ENCODE assay signal across 15 mouse cellular contexts in genomic region chr17:8986551-8986950, GRCm38 (mm10). TPM values are rescaled to one million over a fixed set of nuclear protein-coding genes. Genes with fewer than 3 reads are reported as not detected.
DNase-seq lines count a peak whose midpoint lies in the region; ATAC-seq and TF ChIP-seq lines count a peak whose summit lies in the region.
"Had no signal": no experiment of that assay in that cellular context is flagged by ENCODE, and none has a peak within 500 bp of the region (broad histone marks: within the 10 kb centered on the region; RNA-seq: fewer than 3 reads in every experiment).

No protein-coding gene starts in this region.

- H3K36me3 ChIP-seq in embryonic facial prominence, embryonic 14.5 days (ENCODE audit: control insufficient read depth, insufficient read depth, low read length): no peaks in the 10 kb centered on the region
- 0 out of 2 replicates have a peak, but pooled peaks cover 3% of the 10 kb centered on the region for H3K36me3 ChIP-seq in embryonic facial prominence, embryonic 10.5 days (replicated peaks)
- peaks cover 5% of the 10 kb centered on the region for H3K36me3 ChIP-seq in testis, adult 2 months (ENCODE audit: control insufficient read depth, insufficient read depth, low read length)
- H3K36me3 ChIP-seq in heart, adult 2 months (ENCODE audit: control insufficient read depth, insufficient read depth, low read length): no peaks in the 10 kb centered on the region
- H3K36me3 ChIP-seq: G1E had no signal

- peaks cover 8% of the 10 kb centered on the region; the same call in 1 of the 2 replicates for H3K4me1 ChIP-seq in embryonic facial prominence, embryonic 14.5 days (ENCODE audit: control insufficient read depth, insufficient read depth, low read length)
- peaks cover 10% of the 10 kb centered on the region for H3K4me1 ChIP-seq in embryonic facial prominence, embryonic 10.5 days
- peaks cover 8% of the 10 kb centered on the region for H3K4me1 ChIP-seq in testis, adult 2 months (ENCODE audit: control insufficient read depth, insufficient read depth, low read length)
- no peaks in the 10 kb centered on the region; the same call in 1 of the 2 replicates for H3K4me1 ChIP-seq in heart, adult 2 months (ENCODE audit: control insufficient read depth, insufficient read depth, low read length)

- no peak overlapping the region for H3K4me3 ChIP-seq in embryonic facial prominence, embryonic 14.5 days (ENCODE audit: low read depth, low read length)
- no peak overlapping the region for H3K4me3 ChIP-seq in embryonic facial prominence, embryonic 10.5 days
- H3K4me3 ChIP-seq in testis, adult 2 months (ENCODE audit: control insufficient read depth, low read depth, low read length): peak overlapping the region; percentile 83
- H3K4me3 ChIP-seq in heart, adult 2 months: no peak overlapping the region

- WGBS in embryonic facial prominence, embryonic 14.5 days: 57% methylated on average over 2 of the region's 2 CpGs
- 83% methylated on average over 2 of the region's 2 CpGs for WGBS in embryonic facial prominence, embryonic 10.5 days
- WGBS in heart, adult 2 months: 49% methylated on average over 2 of the region's 2 CpGs

- no peaks in the 10 kb centered on the region for H3K79me2 ChIP-seq in heart, adult 2 months (replicated peaks; ENCODE audit: control insufficient read depth, insufficient read depth, low read length)

- no peak for TF ChIP-seq CTCF in testis, adult 2 months (IDR thresholded peaks at IDR 0.05; ENCODE audit: control insufficient read depth, insufficient read depth, insufficient replicate concordance, low read depth, low read length)
- TF ChIP-seq CTCF in heart, adult 2 months (IDR thresholded peaks at IDR 0.05): no peak

- no peak overlapping the region for H3K27ac ChIP-seq in embryonic facial prominence, embryonic 14.5 days (replicated peaks; ENCODE audit: low read depth, low read length)
- H3K27ac ChIP-seq in embryonic facial prominence, embryonic 10.5 days (replicated peaks): no peak overlapping the region
- no peak overlapping the region for H3K27ac ChIP-seq in testis, adult 2 months (ENCODE audit: control insufficient read depth, insufficient read depth, low read depth, low read length)
- no peak overlapping the region for H3K27ac ChIP-seq in heart, adult 2 months
- H3K27ac ChIP-seq: kidney, postnatal 0 days had no signal

- no peak for TF ChIP-seq POLR2A in testis, adult 2 months (IDR thresholded peaks at IDR 0.05; ENCODE audit: control insufficient read depth, low read depth, low read length)
- TF ChIP-seq POLR2A in heart, adult 2 months (IDR thresholded peaks at IDR 0.05; ENCODE audit: insufficient read depth, low read depth, low read length): no peak

- TF ChIP-seq EP300 in heart, adult 2 months (IDR thresholded peaks at IDR 0.05; ENCODE audit: insufficient read depth, low read depth, low read length): no peak

- H3K27me3 ChIP-seq in embryonic facial prominence, embryonic 14.5 days (replicated peaks; ENCODE audit: control insufficient read depth, insufficient read depth, low read length): no peaks in the 10 kb centered on the region
- H3K27me3 ChIP-seq in embryonic facial prominence, embryonic 10.5 days (replicated peaks; ENCODE audit: low read depth, poor library complexity, severe bottlenecking): no peaks in the 10 kb centered on the region
- H3K27me3 ChIP-seq in testis, adult 2 months (ENCODE audit: control insufficient read depth, insufficient read depth, low read length): no peaks in the 10 kb centered on the region
- H3K27me3 ChIP-seq in heart, adult 2 months (ENCODE audit: control insufficient read depth, insufficient read depth, low read length): no peaks in the 10 kb centered on the region

- H3K9ac ChIP-seq in embryonic facial prominence, embryonic 14.5 days (ENCODE audit: low read depth, low read length): no peak overlapping the region
- no peak overlapping the region for H3K9ac ChIP-seq in heart, adult 2 months (ENCODE audit: low read depth, low read length)

- H3K4me2 ChIP-seq in embryonic facial prominence, embryonic 14.5 days (ENCODE audit: low read depth, low read length): no peak overlapping the region

- DNase-seq in embryonic facial prominence, embryonic 14.5 days (ENCODE audit: low spot score): peak; percentile 27
- no peak for DNase-seq in embryonic facial prominence, embryonic 10.5 days (ENCODE audit: low spot score)
- no peak for DNase-seq in testis, postnatal 10 days (ENCODE audit: low spot score)
- DNase-seq in left cerebral cortex, postnatal 10 days (ENCODE audit: extremely low spot score in 1 of 2, low spot score in 2 of 2): peak; percentile 34 to 60
- no peak for DNase-seq in heart, adult 2 months
- DNase-seq in spleen, postnatal 4 days (ENCODE audit: low spot score in 2 of 2): no peak
- no peak for DNase-seq in urinary bladder, adult 18-20 months (ENCODE audit: low spot score in 2 of 2)
- DNase-seq: heart, adult 18-20 months; heart, postnatal 10 days; spleen, adult 18-20 months had no signal

- no peak for ATAC-seq in embryonic facial prominence, embryonic 14.5 days (ENCODE audit: low read depth)
- ATAC-seq: inflammation-experienced regulatory T-cells, adult 6 months had no signal

- intact Hi-C loops in left cerebral cortex, postnatal 10 days (cut with DNase I): no loop called here
- intact Hi-C loops in heart, adult 2 months (cut with DNase I): no loop called here

- no peaks in the 10 kb centered on the region for H3K9me3 ChIP-seq in embryonic facial prominence, embryonic 14.5 days (ENCODE audit: control insufficient read depth, low read length)
- no peaks in the 10 kb centered on the region for H3K9me3 ChIP-seq in embryonic facial prominence, embryonic 10.5 days

RNA-seq across cellular contexts. Expression of gene 1700010I14Rik, which starts 1.6 kb away (rescaled TPM):
- polyA plus RNA-seq in embryonic facial prominence, embryonic 14.5 days (2014; fragmentation: Nextera tagmentation; extraction: Ambion mirVana): 0.90 and 1.6 TPM in 2 replicates
- 2.0 and 2.6 TPM in 2 replicates for polyA plus RNA-seq in embryonic facial prominence, embryonic 10.5 days (2016; fragmentation: Nextera tagmentation; extraction: Ambion mirVana)
- polyA plus RNA-seq in testis, adult 2 months (2012; rRNA removed): 204 and 212 TPM in 2 replicates
- total RNA-seq in left cerebral cortex, postnatal 10 days (2021): 1 to 10 TPM; 1.1 to 1.3 TPM
- under 1 TPM; 0.23 to 0.29 TPM for total RNA-seq in heart, adult 2 months (2021)
- 0.12 and 0.15 TPM in 2 replicates for polyA plus RNA-seq in heart, adult 2 months (2012; rRNA removed)
- total RNA-seq: G1E had no signal
- polyA plus RNA-seq: C2C12, G1E had no signal

Comparison
In these comparisons a context has a peak if more than half of its experiments do, and no peak if none do; other contexts are left out.
1. DNase-seq: peak in embryonic facial prominence, embryonic 14.5 days (single experiment) and left cerebral cortex, postnatal 10 days (2 of 2); none in embryonic facial prominence, embryonic 10.5 days (single experiment), testis, postnatal 10 days (single experiment), heart, adult 2 months (0 of 2), spleen, postnatal 4 days (0 of 2) and urinary bladder, adult 18-20 months (0 of 2).
2. RNA of gene 1700010I14Rik, which starts 1.6 kb away (polyA plus RNA-seq): 204 to 212 TPM in testis, adult 2 months; 2.0 to 2.6 TPM in embryonic facial prominence, embryonic 10.5 days, 0.90 to 1.6 TPM in embryonic facial prominence, embryonic 14.5 days and 0.12 to 0.15 TPM in heart, adult 2 months; every median in the first group is over 10 times any median in the second.